Mouse (Mus musculus) kidney, postnatal 0 days (tissue): Measurements from ENCODE around the gene Rnf5. TPM values are rescaled to one million over a fixed set of nuclear protein-coding genes. Genes with fewer than 3 reads are reported as not detected.

ENCODE experiments used
- ATAC-seq: fragments of 200-750 bp; cut with Nextera tagmentation; replicated peaks from 2 replicates; pipeline ENCODE4 v1.8.0; 2017; ENCODE audit warnings: low read depth, moderate number of reproducible peaks, moderate TSS enrichment, moderate library complexity; ENCODE audit not compliant: low FRiP score
- DNase-seq: peaks from one replicate; pipeline ENCODE4 v3.0.0-alpha.2; 2016; ENCODE audit warnings: low spot score
- H3K27ac ChIP-seq: fragments of 300-500 bp; sonication (generic); 2 replicates; pipeline ENCODE4 v1.5.1; 2014; ENCODE audit warnings: mild to moderate bottlenecking
- H3K27me3 ChIP-seq: fragments of 300-500 bp; sonication (generic); 2 replicates; pipeline ENCODE4 v1.6.1; 2014; ENCODE audit warnings: low read length, mixed read lengths; ENCODE audit not compliant: insufficient read depth
- H3K36me3 ChIP-seq: fragments of 300-500 bp; sonication (generic); 2 replicates; pipeline ENCODE4 v1.6.1; 2014; ENCODE audit warnings: low read length, mixed read lengths; ENCODE audit not compliant: insufficient read depth
- H3K4me1 ChIP-seq: fragments of 300-500 bp; sonication (generic); replicated peaks from 2 replicates; pipeline ENCODE4 v1.6.1; 2014; ENCODE audit warnings: antibody characterized with exemption, low read length, mixed read lengths; ENCODE audit not compliant: insufficient read depth
- H3K4me2 ChIP-seq: fragments of 300-500 bp; sonication (generic); 2 replicates; pipeline ENCODE4 v1.6.1; 2014; ENCODE audit warnings: mild to moderate bottlenecking, low read length, moderate library complexity, mixed read lengths
- H3K4me3 ChIP-seq: fragments of 300-500 bp; sonication (generic); replicated peaks from 2 replicates; pipeline ENCODE4 v1.5.1; 2014; ENCODE audit warnings: low read depth, low read length
- H3K9ac ChIP-seq: fragments of 300-500 bp; sonication (generic); 2 replicates; pipeline ENCODE4 v1.6.1; 2014; ENCODE audit warnings: low read depth, low read length
- H3K9me3 ChIP-seq: fragments of 300-500 bp; sonication (generic); replicated peaks from 2 replicates; pipeline ENCODE4 v1.6.1; 2016; ENCODE audit warnings: low read length, inconsistent platforms, mixed read lengths
- CTCF ChIP-seq: IDR thresholded peaks from 2 replicates; pipeline ENCODE4 v1.5.1; 2016; ENCODE audit warnings: antibody characterized with exemption, low read depth, mild to moderate bottlenecking, moderate library complexity
- WGBS: fragments of 180-500 bp; shearing (Covaris S2); extraction: QIAGEN DNeasy Blood & Tissue Kit; methylation state at CpG from one replicate; pipeline ENCODE4 v1.1.7; 2014; 5-methylcytosine and 5-hydroxymethylcytosine counted together
- polyA plus RNA-seq: library from polyadenylated mRNA; unstranded; fragments of >200 nt; fragmentation: Nextera tagmentation; extraction: Ambion mirVana; gene quantifications from 2 replicates; pipeline ENCODE4 v1.2.1, GENCODE M21; 2015

Rnf5 gene
- polyA plus RNA-seq, 1 experiment from 2014 or later = 154 TPM

- Histone ChIP-seq H3K27me3 (no peaks in the 10 kb centered on the region), H3K4me3 (no peak overlapping the region), H3K9ac (no peak overlapping the region), H3K27ac (no peak overlapping the region), H3K4me2 (no peak overlapping the region), H3K36me3 (no peaks in the 10 kb centered on the region), H3K4me1 (peaks cover 4% of the 10 kb centered on the region), H3K9me3 (no peaks in the 10 kb centered on the region)
- DNase-seq (no peak), ATAC-seq (no peak)
- no peak for TF ChIP-seq CTCF
- WGBS = 82% methylated on average over 12 of the region's 12 CpGs
Observed at GRCm38 (mm10) chr17:34582528-34582927, 21.0 kb downstream of the Rnf5 start.

- ATAC-seq (no peak), DNase-seq (no peak)
- Histone ChIP-seq H3K4me1 (no peaks in the 10 kb centered on the region), H3K27me3 (no peaks in the 10 kb centered on the region), H3K9me3 (no peaks in the 10 kb centered on the region), H3K9ac (no peak overlapping the region), H3K36me3 (no peaks in the 10 kb centered on the region), H3K4me3 (no peak overlapping the region), H3K27ac (no peak overlapping the region), H3K4me2 (no peak overlapping the region)
- 90% methylated on average over 3 of the region's 3 CpGs for WGBS
- TF ChIP-seq CTCF = no peak
Observed at GRCm38 (mm10) chr17:34578070-34578469, 25.4 kb downstream of the Rnf5 start.

- Histone ChIP-seq H3K36me3 (no peaks in the 10 kb centered on the region), H3K9ac (no peak overlapping the region), H3K4me1 (no peaks in the 10 kb centered on the region), H3K4me3 (no peak overlapping the region), H3K4me2 (no peak overlapping the region), H3K27me3 (no peaks in the 10 kb centered on the region), H3K27ac (no peak overlapping the region), H3K9me3 (no peaks in the 10 kb centered on the region)
- TF ChIP-seq CTCF = no peak
- WGBS = 62% methylated on average over 5 of the region's 5 CpGs
- DNase-seq = no peak
- ATAC-seq = no peak
Observed at GRCm38 (mm10) chr17:34576577-34576976, 26.9 kb downstream of the Rnf5 start.

- ATAC-seq = no peak
- Histone ChIP-seq H3K4me1 (no peaks in the 10 kb centered on the region), H3K4me2 (no peak overlapping the region), H3K9me3 (no peaks in the 10 kb centered on the region), H3K4me3 (no peak overlapping the region), H3K27me3 (no peaks in the 10 kb centered on the region), H3K27ac (no peak overlapping the region), H3K36me3 (no peaks in the 10 kb centered on the region), H3K9ac (no peak overlapping the region)
- DNase-seq = no peak
- no peak for TF ChIP-seq CTCF
- WGBS = 29% methylated on average over 15 of the region's 15 CpGs
Observed at GRCm38 (mm10) chr17:34572361-34572760, 31.1 kb downstream of the Rnf5 start.

GRCm38 (mm10) chr17:34571875-34572274 lies 31.6 kb downstream of the Rnf5 start:
- Histone ChIP-seq H3K9ac (no peak overlapping the region), H3K27me3 (no peaks in the 10 kb centered on the region), H3K27ac (no peak overlapping the region), H3K4me2 (no peak overlapping the region), H3K36me3 (no peaks in the 10 kb centered on the region), H3K4me1 (no peaks in the 10 kb centered on the region), H3K9me3 (no peaks in the 10 kb centered on the region), H3K4me3 (no peak overlapping the region)
- peak; percentile 22 for DNase-seq
- peak; percentile 71 for TF ChIP-seq CTCF
- no peak for ATAC-seq
- 22% methylated on average over 5 of the region's 5 CpGs for WGBS

GRCm38 (mm10) chr17:34569919-34570318 lies 33.6 kb downstream of the Rnf5 start:
- H3K9me3 ChIP-seq = no peaks in the 10 kb centered on the region
- 0 out of 2 replicates have a peak overlapping the region, but pooled peaks have one; percentile 8 for H3K9ac ChIP-seq
- no peak overlapping the region for H3K4me2 ChIP-seq
- ATAC-seq = no peak
- 71% methylated on average over 4 of the region's 4 CpGs for WGBS
- TF ChIP-seq CTCF = no peak
- no peaks in the 10 kb centered on the region for H3K36me3 ChIP-seq
- peaks cover 6% of the 10 kb centered on the region for H3K4me1 ChIP-seq
- no peak overlapping the region for H3K27ac ChIP-seq
- no peak overlapping the region for H3K4me3 ChIP-seq
- no peaks in the 10 kb centered on the region for H3K27me3 ChIP-seq
- no peak for DNase-seq

- Histone ChIP-seq H3K36me3 (no peaks in the 10 kb centered on the region), H3K4me3 (no peak overlapping the region), H3K27ac (no peak overlapping the region), H3K9me3 (no peaks in the 10 kb centered on the region), H3K4me1 (peaks cover 14% of the 10 kb centered on the region), H3K9ac (no peak overlapping the region), H3K27me3 (no peaks in the 10 kb centered on the region), H3K4me2 (no peak overlapping the region)
- no peak for TF ChIP-seq CTCF
- no peak for ATAC-seq
- DNase-seq = no peak
- 75% methylated on average over 13 of the region's 13 CpGs for WGBS
Observed at GRCm38 (mm10) chr17:34568421-34568820, 35.1 kb downstream of the Rnf5 start.
